Mouse (Mus musculus) bone marrow, adult 2 months (tissue): ENCODE measurements around the gene Rmnd1.

ENCODE experiments used
- CTCF ChIP-seq: fragments of 200-500 bp; IDR thresholded peaks from 2 replicates; pipeline ENCODE4 v1.5.1; 2011; ENCODE audit warnings: low read length, control low read depth; ENCODE audit not compliant: control insufficient read depth, insufficient read depth
- POLR2A ChIP-seq: fragments of 200-500 bp; IDR thresholded peaks from 2 replicates; pipeline ENCODE4 v1.6.1; 2011; ENCODE audit warnings: low read depth, mild to moderate bottlenecking, control low read depth, low read length, borderline replicate concordance; ENCODE audit not compliant: control insufficient read depth

DNA sequence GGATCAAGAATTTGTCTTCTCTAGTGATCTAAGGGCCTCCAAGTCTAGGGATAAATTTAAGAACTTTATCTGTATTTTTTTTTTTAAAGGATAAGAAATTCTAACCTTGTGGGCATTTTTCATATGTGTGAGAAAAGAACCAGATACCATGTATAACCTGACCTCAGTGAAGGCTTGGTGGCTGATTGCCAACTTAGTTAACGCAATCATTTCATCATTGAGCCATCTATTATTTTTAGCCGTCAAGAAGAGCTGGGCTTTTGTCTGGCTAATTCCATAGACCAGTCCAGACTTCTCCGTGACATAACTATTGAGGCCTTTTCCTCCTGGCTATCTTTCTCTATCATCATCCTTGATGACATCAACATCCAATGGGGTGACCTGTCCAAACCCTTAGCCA, 43.2 kb upstream of the Rmnd1 start:
- TF ChIP-seq CTCF (no peak), POLR2A (no peak)
